Mouse (Mus musculus) embryo, embryonic 11.5 days (tissue): ENCODE data around the gene Dnase2b.

ENCODE experiments used
- DNase-seq: peaks from one replicate; pipeline ENCODE4 v3.0.0-alpha.2; 2012; ENCODE audit warnings: low read depth, low spot score

Gene Dnase2b

DNA sequence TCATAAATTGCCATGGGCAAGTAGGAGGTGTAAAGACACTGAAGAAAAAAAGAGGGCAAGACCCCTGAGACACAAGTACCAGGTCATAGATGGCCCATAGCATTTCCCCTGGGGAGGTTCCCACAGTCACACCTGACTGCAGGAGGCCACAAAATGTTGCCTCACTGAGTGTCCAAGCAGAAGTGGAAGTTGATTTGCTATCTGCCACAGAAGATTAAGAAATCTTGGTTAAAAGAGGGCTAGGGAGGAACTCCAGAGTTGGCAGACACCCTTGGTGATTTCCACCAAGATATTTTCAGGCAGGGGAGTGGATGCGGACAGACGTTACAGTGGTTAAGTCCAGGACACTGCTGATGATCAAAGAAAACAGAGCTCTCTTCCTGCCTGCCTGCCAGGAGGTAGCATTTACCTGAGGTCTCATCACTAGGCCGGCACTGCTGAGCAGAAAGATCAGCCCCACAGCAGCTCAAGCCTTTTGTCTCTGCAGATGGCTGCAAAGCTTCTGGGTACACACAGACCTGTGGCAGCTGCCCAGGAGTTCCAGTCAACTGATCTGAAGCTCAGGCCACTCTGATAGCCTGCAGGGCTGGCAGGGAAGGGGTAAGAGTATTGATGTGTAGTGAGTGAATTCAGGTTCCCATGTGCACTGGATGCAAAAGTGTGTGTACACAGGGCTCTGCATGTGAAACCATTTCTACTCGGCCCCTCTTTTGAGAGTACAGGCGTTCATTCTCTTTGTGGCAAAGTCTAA lies 1.3 kb upstream of the Dnase2b start:
- no peak for DNase-seq

GRCm38 (mm10) chr3:146611821-146612220 lies 3.6 kb downstream of the Dnase2b start:
- DNase-seq: no peak

- DNase-seq: no peak
These were observed 4.1 kb downstream of the Dnase2b start for GRCm38 (mm10) chr3:146611261-146611660.

- no peak for DNase-seq
These were observed 5.1 kb downstream of the Dnase2b start for GRCm38 (mm10) chr3:146610322-146610721.

DNA sequence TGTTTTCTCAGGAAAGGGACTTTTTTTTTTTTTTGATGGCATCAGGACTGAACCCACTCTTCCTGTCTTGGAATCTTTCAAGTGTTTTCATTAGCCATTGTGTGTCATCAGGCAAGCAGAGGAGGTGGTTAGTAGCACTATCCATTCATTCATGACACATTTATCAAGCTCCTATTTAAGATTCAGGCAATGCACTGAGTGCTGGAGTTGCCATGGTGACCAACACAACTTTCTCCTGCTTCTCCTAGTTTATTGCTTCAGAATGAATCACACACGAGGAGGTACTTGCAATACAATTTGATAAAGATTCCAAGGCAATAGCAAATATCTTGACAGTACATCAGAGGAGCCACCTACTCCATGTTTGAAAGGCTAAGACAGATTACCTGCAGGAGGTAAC lies 8.0 kb downstream of the Dnase2b start:
- DNase-seq: no peak

GRCm38 (mm10) chr3:146604647-146605046 lies 10.7 kb downstream of the Dnase2b start:
- DNase-seq: no peak

GRCm38 (mm10) chr3:146602531-146602930 lies 12.9 kb downstream of the Dnase2b start:
- DNase-seq: no peak

- DNase-seq: no peak
These were observed 14.2 kb downstream of the Dnase2b start for GRCm38 (mm10) chr3:146601205-146601604.

DNA sequence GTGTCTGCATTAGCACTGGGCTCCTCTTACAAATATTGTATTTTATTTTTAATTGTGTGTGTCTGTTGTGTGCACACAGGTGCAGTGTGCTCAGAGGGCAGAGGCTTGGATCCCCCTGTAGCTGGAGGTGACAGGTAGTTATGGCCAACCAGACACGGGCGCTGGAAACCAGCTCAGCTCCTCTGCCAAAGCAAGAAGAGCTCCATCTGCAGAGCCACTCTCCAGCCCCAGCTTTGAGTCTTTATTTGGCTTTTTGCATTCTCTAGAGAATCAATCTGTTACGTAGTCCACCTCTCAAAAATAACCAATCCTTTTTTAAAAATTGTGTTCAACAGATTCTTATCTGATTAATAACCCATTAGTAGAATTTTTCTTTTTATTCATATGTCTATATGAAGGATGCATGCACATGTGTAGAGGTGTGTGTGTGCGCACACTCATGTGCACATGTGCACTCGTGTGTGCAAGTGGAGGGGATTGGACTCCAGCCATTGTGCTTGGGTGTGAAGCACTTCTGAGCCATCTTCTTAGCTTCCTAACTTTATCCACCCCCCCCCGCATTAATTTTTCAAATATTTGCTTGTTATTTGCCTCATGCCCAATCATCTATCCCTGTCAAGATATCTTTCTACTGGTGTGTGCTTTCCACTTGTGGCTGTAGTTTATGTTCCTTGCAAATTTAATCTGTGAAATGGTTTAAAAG lies 16.0 kb downstream of the Dnase2b start:
- no peak for DNase-seq

GRCm38 (mm10) chr3:146598411-146598810 lies 17.0 kb downstream of the Dnase2b start:
- no peak for DNase-seq

- no peak for DNase-seq
These were observed 18.5 kb downstream of the Dnase2b start for GRCm38 (mm10) chr3:146596864-146597263.

GRCm38 (mm10) chr3:146596387-146596786 lies 19.0 kb downstream of the Dnase2b start:
- no peak for DNase-seq

- no peak for DNase-seq
These were observed 20.0 kb downstream of the Dnase2b start for GRCm38 (mm10) chr3:146595440-146595839.

GRCm38 (mm10) chr3:146591601-146592000 lies 23.8 kb downstream of the Dnase2b start:
- DNase-seq: no peak

- no peak for DNase-seq
These were observed 24.2 kb downstream of the Dnase2b start for GRCm38 (mm10) chr3:146591159-146591558.

- DNase-seq: no peak
These were observed 25.9 kb downstream of the Dnase2b start for GRCm38 (mm10) chr3:146589523-146589922.

DNA sequence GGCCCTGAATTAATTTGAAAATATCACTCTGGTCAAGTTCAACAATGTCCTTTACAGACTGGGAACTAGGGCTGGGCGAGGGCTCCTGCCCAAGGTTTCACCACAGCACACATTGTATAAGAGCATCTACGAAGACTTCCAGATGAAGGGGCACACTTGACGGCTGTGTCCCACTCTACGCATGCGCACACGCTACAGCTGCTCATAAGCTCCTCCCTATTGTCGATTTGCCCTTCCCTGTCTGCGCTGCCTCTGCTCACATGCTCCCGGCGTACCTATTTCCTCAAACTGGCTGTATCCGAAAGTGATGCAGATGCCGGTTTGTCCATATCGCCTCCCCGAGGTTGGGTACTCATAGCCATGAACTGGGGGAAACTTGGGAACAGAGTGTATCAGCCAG lies 28.8 kb downstream of the Dnase2b start:
- no peak for DNase-seq

DNA sequence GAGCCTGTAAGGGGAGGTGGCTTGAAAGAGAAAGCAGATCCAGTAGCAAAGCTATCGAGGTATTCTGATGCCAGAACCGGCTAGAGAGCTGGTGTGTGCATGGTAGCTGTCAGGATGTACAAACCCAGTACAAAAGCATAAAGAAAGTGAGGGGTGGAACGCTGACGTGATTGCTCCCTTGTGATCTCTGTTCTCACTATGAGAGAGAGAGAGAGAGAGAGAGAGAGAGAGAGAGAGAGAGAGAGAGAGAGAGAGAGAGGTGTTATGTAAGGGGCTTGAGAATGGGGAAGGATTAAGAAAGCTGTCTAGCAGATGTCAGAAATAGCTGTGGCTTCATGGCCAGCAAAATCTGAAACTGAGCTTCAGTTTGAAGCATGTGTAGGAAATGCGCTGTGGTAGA lies 31.5 kb downstream of the Dnase2b start:
- DNase-seq: no peak

GRCm38 (mm10) chr3:146583478-146583877 lies 31.9 kb downstream of the Dnase2b start:
- DNase-seq: no peak

DNA sequence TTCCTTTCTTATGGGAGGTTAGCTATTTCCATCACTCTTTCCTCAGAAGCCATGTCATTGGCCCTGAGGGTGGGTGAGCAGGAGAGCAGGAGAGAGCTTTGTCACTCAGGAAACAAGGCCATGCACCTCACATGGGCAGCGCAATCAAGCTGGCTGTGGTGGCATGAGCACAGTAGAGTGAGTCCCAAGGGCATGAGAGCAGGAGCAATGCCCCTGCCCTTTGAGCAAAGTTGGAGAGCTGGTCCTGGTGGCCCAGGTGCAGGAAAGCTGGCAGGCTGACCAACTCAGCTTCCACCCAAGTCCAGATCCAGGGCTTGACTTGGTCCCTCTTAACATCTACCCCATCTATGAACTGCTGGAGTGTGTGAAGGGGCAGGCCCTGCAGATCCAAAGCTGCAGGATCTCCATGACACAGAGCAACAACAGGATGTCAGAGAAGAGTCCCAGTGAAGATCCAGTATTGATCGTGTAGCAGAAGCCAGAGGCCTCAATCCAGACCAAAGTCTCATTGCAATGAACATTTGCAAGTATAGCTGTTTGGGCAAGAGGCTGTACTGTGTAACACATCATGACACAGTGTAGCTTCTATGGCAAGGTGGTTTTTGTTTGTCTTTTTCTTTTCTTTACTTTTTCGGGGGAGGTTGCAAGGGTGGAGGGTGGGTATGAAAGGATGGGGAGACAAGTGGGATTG lies 35.2 kb downstream of the Dnase2b start:
- DNase-seq: no peak

GRCm38 (mm10) chr3:146577591-146577990 lies 37.8 kb downstream of the Dnase2b start:
- no peak for DNase-seq

GRCm38 (mm10) chr3:146571341-146571740 lies 44.1 kb downstream of the Dnase2b start:
- no peak for DNase-seq

DNA sequence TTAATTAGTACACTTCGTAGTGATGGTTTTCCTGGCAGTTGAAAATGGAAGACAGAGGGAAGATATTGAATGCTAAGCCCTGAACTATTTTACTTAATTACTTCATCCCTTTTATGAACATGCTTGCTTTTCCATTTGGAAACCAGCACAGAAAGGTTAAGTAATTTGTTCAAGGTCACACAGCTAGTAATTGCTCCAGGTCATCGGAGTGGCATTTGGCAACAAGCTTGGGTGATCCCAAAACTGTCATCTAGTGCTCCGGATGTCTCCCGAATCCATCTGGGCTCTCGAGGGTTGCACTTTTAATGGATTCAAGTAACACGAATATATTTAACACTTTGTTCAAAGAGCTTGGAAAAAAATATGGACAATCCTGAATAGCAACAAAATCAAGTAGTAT lies 44.5 kb downstream of the Dnase2b start:
- no peak for DNase-seq
